Mouse (Mus musculus): Measurements from ENCODE around the gene Taok3. TPM values are rescaled to one million over a fixed set of nuclear protein-coding genes. Genes with fewer than 3 reads are reported as not detected.

Taok3 gene
- polyA plus RNA-seq, 1 experiment from 2014 or later = 18.1 TPM

- Histone ChIP-seq H3K9ac (ENCODE audit: low read depth, low read length) (peak overlapping the region; percentile 67), H3K9me3 (ENCODE audit: control insufficient read depth, low read length) (no peaks in the 10 kb centered on the region), H3K4me2 (ENCODE audit: low read depth, low read length) (peak overlapping the region; percentile 90), H3K4me1 (ENCODE audit: control insufficient read depth, insufficient read depth, low read length) (peaks cover 10% of the 10 kb centered on the region), H3K4me3 (ENCODE audit: low read depth, low read length) (peak overlapping the region; percentile 70), H3K36me3 (ENCODE audit: control insufficient read depth, insufficient read depth, low read length) (no peaks in the 10 kb centered on the region), H3K27me3 (replicated peaks; ENCODE audit: control insufficient read depth, insufficient read depth, low read length) (peaks cover 7% of the 10 kb centered on the region; the same call in 1 of the 2 replicates), H3K27ac (replicated peaks; ENCODE audit: low read depth, low read length) (no peak overlapping the region)
- no peak for ATAC-seq (ENCODE audit: low read depth)
- under 1% methylated on average over 40 of the region's 40 CpGs for WGBS
- DNase-seq (ENCODE audit: low spot score) = no peak
These were observed 849 bp downstream of the Taok3 start for GRCm38 (mm10) chr5:117120489-117121466.

DNA sequence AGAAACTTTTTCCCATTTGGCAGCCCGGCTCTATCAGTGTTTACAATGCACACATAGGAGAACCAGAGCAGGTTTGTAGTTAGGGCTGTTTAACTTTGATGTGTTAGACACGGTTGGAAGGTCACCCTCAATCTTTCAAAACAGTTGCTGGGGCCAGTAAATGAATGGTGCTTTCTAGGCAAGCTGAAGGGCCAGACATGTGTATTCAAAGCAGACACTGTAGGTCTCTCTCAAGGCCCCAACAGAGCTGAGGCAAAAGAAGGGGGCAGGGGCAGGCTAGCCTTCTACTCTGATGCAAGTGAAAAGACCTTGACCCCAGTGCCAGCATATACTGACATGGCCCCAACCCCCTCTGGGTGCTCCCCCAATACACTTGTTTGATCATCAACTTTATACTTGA, 1.7 kb downstream of the Taok3 start:
- H3K36me3 ChIP-seq (ENCODE audit: control insufficient read depth, insufficient read depth, low read length) = no peaks in the 10 kb centered on the region
- no peak overlapping the region for H3K9ac ChIP-seq (ENCODE audit: low read depth, low read length)
- 9% methylated on average over 2 of the region's 2 CpGs for WGBS
- H3K4me2 ChIP-seq (ENCODE audit: low read depth, low read length) = peak overlapping the region; percentile 90
- peaks cover 7% of the 10 kb centered on the region; the same call in 1 of the 2 replicates for H3K27me3 ChIP-seq (replicated peaks; ENCODE audit: control insufficient read depth, insufficient read depth, low read length)
- DNase-seq (ENCODE audit: low spot score) (no peak), ATAC-seq (ENCODE audit: low read depth) (no peak)
- peaks cover 10% of the 10 kb centered on the region for H3K4me1 ChIP-seq (ENCODE audit: control insufficient read depth, insufficient read depth, low read length)
- peak overlapping the region; percentile 70; the same call in 1 of the 2 replicates for H3K4me3 ChIP-seq (ENCODE audit: low read depth, low read length)
- no peak overlapping the region for H3K27ac ChIP-seq (replicated peaks; ENCODE audit: low read depth, low read length)
- no peaks in the 10 kb centered on the region for H3K9me3 ChIP-seq (ENCODE audit: control insufficient read depth, low read length)

- Histone ChIP-seq H3K4me1 (ENCODE audit: control insufficient read depth, insufficient read depth, low read length) (peaks cover 10% of the 10 kb centered on the region), H3K4me2 (ENCODE audit: low read depth, low read length) (no peak overlapping the region), H3K9me3 (ENCODE audit: control insufficient read depth, low read length) (no peaks in the 10 kb centered on the region), H3K27ac (replicated peaks; ENCODE audit: low read depth, low read length) (no peak overlapping the region), H3K36me3 (ENCODE audit: control insufficient read depth, insufficient read depth, low read length) (no peaks in the 10 kb centered on the region), H3K9ac (ENCODE audit: low read depth, low read length) (no peak overlapping the region), H3K4me3 (ENCODE audit: low read depth, low read length) (no peak overlapping the region), H3K27me3 (replicated peaks; ENCODE audit: control insufficient read depth, insufficient read depth, low read length) (peaks cover 7% of the 10 kb centered on the region; the same call in 1 of the 2 replicates)
- WGBS = 90% methylated on average over 6 of the region's 6 CpGs
- no peak for DNase-seq (ENCODE audit: low spot score)
- no peak for ATAC-seq (ENCODE audit: low read depth)
These were observed 3.2 kb downstream of the Taok3 start for GRCm38 (mm10) chr5:117123102-117123501.

DNA sequence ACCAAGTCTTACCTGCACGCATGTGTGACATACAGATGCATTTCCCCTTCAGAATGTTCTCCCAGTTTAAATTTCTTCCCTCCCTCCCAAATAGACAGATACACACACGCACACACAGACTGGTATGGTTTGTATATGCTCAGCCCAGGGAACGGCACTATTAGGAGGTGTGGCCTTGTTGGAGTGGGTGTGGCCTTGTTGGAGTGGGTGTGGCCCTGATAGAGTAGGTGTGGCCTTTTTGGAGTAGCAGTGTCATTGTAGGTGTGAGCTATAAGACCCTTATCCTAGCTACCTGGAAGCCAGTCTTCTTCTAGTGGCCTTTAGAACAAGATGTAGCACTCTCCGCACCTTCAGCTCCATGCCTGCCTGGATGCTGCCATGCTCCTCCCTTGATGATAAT, 3.9 kb downstream of the Taok3 start:
- Histone ChIP-seq H3K27ac (replicated peaks; ENCODE audit: low read depth, low read length) (no peak overlapping the region), H3K4me3 (ENCODE audit: low read depth, low read length) (no peak overlapping the region), H3K36me3 (ENCODE audit: control insufficient read depth, insufficient read depth, low read length) (no peaks in the 10 kb centered on the region), H3K27me3 (replicated peaks; ENCODE audit: control insufficient read depth, insufficient read depth, low read length) (peaks cover 7% of the 10 kb centered on the region; the same call in 1 of the 2 replicates), H3K9ac (ENCODE audit: low read depth, low read length) (no peak overlapping the region), H3K4me2 (ENCODE audit: low read depth, low read length) (no peak overlapping the region), H3K4me1 (ENCODE audit: control insufficient read depth, insufficient read depth, low read length) (peaks cover 10% of the 10 kb centered on the region), H3K9me3 (ENCODE audit: control insufficient read depth, low read length) (no peaks in the 10 kb centered on the region)
- WGBS = 85% methylated on average over 4 of the region's 4 CpGs
- DNase-seq (ENCODE audit: low spot score) = no peak
- no peak for ATAC-seq (ENCODE audit: low read depth)

- Histone ChIP-seq H3K4me1 (ENCODE audit: control insufficient read depth, insufficient read depth, low read length) (peaks cover 6% of the 10 kb centered on the region), H3K9me3 (ENCODE audit: control insufficient read depth, low read length) (no peaks in the 10 kb centered on the region), H3K4me3 (ENCODE audit: low read depth, low read length) (no peak overlapping the region), H3K9ac (ENCODE audit: low read depth, low read length) (no peak overlapping the region), H3K36me3 (ENCODE audit: control insufficient read depth, insufficient read depth, low read length) (no peaks in the 10 kb centered on the region), H3K27me3 (replicated peaks; ENCODE audit: control insufficient read depth, insufficient read depth, low read length) (peaks cover 6% of the 10 kb centered on the region; the same call in 1 of the 2 replicates), H3K4me2 (ENCODE audit: low read depth, low read length) (no peak overlapping the region), H3K27ac (replicated peaks; ENCODE audit: low read depth, low read length) (no peak overlapping the region)
- ATAC-seq (ENCODE audit: low read depth) (0 out of 2 replicates have a peak, but pooled peaks have one; percentile 7), DNase-seq (ENCODE audit: low spot score) (no peak)
- WGBS = 83% methylated on average over 16 of the region's 16 CpGs
These were observed 5.8 kb downstream of the Taok3 start for GRCm38 (mm10) chr5:117125482-117126346.

GRCm38 (mm10) chr5:117127051-117127450, 7.1 kb downstream of the Taok3 start:
- Histone ChIP-seq H3K4me1 (ENCODE audit: control insufficient read depth, insufficient read depth, low read length) (no peaks in the 10 kb centered on the region), H3K4me2 (ENCODE audit: low read depth, low read length) (no peak overlapping the region), H3K9me3 (ENCODE audit: control insufficient read depth, low read length) (no peaks in the 10 kb centered on the region), H3K27me3 (replicated peaks; ENCODE audit: control insufficient read depth, insufficient read depth, low read length) (no peaks in the 10 kb centered on the region), H3K27ac (replicated peaks; ENCODE audit: low read depth, low read length) (no peak overlapping the region), H3K9ac (ENCODE audit: low read depth, low read length) (no peak overlapping the region), H3K4me3 (ENCODE audit: low read depth, low read length) (no peak overlapping the region), H3K36me3 (ENCODE audit: control insufficient read depth, insufficient read depth, low read length) (no peaks in the 10 kb centered on the region)
- 68% methylated on average over 4 of the region's 4 CpGs for WGBS
- no peak for ATAC-seq (ENCODE audit: low read depth)
- no peak for DNase-seq (ENCODE audit: low spot score)

- no peak overlapping the region for H3K9ac ChIP-seq (ENCODE audit: low read depth, low read length)
- 90% methylated on average over 15 of the region's 15 CpGs for WGBS
- no peak overlapping the region for H3K27ac ChIP-seq (replicated peaks; ENCODE audit: low read depth, low read length)
- no peak for ATAC-seq (ENCODE audit: low read depth)
- no peaks in the 10 kb centered on the region for H3K9me3 ChIP-seq (ENCODE audit: control insufficient read depth, low read length)
- H3K4me1 ChIP-seq (ENCODE audit: control insufficient read depth, insufficient read depth, low read length) = peaks cover 9% of the 10 kb centered on the region
- DNase-seq (ENCODE audit: low spot score) = no peak
- no peaks in the 10 kb centered on the region for H3K36me3 ChIP-seq (ENCODE audit: control insufficient read depth, insufficient read depth, low read length)
- no peak overlapping the region for H3K4me2 ChIP-seq (ENCODE audit: low read depth, low read length)
- H3K4me3 ChIP-seq (ENCODE audit: low read depth, low read length) = no peak overlapping the region
- H3K27me3 ChIP-seq (replicated peaks; ENCODE audit: control insufficient read depth, insufficient read depth, low read length) = no peaks in the 10 kb centered on the region
These were observed 10.8 kb downstream of the Taok3 start for GRCm38 (mm10) chr5:117130726-117131125.

GRCm38 (mm10) chr5:117133446-117134065, 13.6 kb downstream of the Taok3 start:
- WGBS = 86% methylated on average over 17 of the region's 17 CpGs
- Histone ChIP-seq H3K36me3 (ENCODE audit: control insufficient read depth, insufficient read depth, low read length) (no peaks in the 10 kb centered on the region), H3K27ac (replicated peaks; ENCODE audit: low read depth, low read length) (no peak overlapping the region; the same call in 1 of the 2 replicates), H3K9ac (ENCODE audit: low read depth, low read length) (no peak overlapping the region), H3K4me1 (ENCODE audit: control insufficient read depth, insufficient read depth, low read length) (peaks cover 12% of the 10 kb centered on the region), H3K27me3 (replicated peaks; ENCODE audit: control insufficient read depth, insufficient read depth, low read length) (no peaks in the 10 kb centered on the region), H3K4me3 (ENCODE audit: low read depth, low read length) (no peak overlapping the region), H3K4me2 (ENCODE audit: low read depth, low read length) (no peak overlapping the region), H3K9me3 (ENCODE audit: control insufficient read depth, low read length) (no peaks in the 10 kb centered on the region)
- DNase-seq (ENCODE audit: low spot score) = no peak
- ATAC-seq (ENCODE audit: low read depth) = no peak

Measured in embryonic facial prominence, embryonic 14.5 days (tissue).